Mouse (Mus musculus): Measurements from ENCODE around the gene Fbxo3. TPM values are rescaled to one million over a fixed set of nuclear protein-coding genes. Genes with fewer than 3 reads are reported as not detected.
"Not testable (repeated sequence)": the region's sequence is repeated elsewhere in the genome, so short reads cannot be mapped to it uniquely, and the experiment has no call there.

Fbxo3 gene
- total RNA-seq (2017) = 82.4 and 96.6 TPM in 2 replicates

DNA sequence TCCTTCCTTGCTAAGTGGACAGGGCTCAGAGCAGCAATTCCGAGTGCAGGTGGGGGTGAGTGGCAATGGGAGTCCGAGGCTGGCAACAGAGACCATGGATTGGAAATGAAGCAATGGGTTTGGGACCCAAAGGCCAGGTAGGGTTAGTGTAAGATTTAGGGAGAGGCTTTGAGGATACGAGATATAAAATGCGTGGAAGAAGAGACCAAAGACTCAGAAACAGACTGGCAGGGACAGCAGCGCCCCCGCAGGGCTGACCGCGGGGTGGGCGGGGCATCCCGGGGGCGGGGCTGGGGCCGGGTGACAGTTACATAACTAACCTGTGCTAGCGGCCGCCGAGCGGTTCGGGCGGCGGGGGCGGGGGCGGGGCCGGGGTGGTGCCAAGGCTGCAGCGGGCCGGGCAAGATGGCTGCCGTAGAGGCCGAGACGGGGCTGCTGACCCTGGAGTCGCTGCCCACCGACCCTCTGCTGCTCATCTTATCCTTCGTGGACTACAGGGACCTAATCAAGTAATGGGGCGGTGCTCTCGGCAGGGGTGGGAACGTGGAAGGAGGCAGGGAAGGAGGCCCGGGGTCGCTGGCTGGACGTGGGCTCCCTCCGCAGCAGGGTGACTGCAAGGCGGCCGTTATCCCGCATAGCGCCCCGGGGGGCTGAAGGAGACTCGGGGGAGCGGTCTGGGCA is at the start of gene Fbxo3:
TSS of gene Fbxo3 (plus strand) at position 264 of the 681 bp plus-strand sequence.
- peak; percentile 69 for ATAC-seq (replicated peaks; ENCODE audit: low read depth, poor library complexity, severe bottlenecking)

DNA sequence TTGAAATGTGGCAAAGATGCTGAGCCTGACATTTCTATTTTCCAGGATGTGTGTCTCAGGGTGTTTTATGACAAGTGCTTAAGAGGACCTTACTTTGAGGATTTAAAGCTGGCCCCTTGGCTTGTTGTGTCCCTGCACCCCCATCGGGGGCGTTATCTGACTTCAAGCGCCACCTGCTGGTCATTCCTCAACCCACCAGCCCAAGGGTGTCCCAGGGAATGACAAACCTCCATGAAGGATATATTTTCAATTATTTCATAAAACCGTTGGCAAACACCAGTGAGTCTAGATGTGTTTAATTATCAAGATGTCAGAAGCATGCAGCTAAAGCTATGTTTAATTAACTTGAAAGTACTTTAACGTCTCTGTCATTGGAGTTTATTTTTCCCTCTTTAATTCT is 45.3 kb upstream of the Fbxo3 start:
- ATAC-seq (replicated peaks; ENCODE audit: low read depth, poor library complexity, severe bottlenecking) = peak; percentile 66

DNA sequence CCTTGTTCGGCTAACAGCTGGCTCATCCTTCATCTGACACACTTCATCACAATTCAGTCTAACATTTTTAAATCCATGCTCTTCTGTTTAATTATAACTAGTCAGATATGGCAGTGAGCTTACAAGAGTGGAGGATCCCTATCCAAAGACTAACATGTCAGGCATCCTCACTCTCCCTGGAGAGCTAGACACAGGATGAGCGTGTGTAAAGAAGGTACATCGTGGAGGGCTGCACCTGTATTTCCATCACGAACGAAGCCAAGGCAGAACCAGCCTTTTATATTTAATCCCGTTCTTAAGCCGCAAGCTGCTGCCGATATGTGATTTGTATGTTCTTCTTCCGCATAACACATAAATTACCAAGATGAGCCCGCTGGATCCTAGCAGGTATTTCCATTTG is 44.4 kb upstream of the Fbxo3 start:
- no peak for ATAC-seq (replicated peaks; ENCODE audit: low read depth, poor library complexity, severe bottlenecking)

DNA sequence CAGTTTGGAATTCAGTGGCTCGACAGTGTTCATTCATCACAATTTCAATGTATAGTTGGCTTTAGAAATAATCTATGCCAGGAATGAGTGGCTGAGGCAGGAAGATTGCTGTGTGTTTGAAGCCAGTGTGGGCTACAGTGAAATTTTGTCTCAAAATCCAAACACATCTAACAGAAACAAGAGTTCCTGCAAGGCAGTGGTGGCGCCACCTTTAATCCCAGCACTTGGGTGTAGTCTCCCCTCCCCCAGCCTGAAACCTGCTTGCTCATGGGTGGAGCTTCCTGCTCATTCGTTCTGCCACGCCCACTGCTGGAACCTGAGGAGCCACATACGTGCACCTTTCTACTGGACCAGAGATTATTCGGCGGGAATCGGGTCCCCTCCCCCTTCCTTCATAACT is 39.9 kb upstream of the Fbxo3 start:
- ATAC-seq (replicated peaks; ENCODE audit: low read depth, poor library complexity, severe bottlenecking) = not testable (repeated sequence)

DNA sequence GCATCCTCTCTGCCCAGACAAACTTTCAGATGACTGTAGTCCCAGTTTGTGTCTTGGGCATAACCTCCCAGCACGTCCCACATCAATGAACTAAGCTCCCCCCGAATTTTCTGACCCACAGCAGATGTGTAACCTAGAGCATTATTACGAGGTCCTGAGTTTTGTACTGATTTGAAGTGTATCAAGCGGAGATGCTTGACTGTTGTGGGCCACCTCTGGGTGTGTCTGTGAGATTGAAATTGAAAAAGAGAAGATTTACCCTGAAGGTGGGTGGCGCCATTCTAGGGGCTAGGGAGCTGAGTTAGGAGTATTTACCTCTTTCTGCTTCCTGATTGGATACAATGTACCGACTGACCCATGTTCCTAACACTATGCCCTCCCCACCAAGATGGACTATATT is 37.8 kb upstream of the Fbxo3 start:
- no peak for ATAC-seq (replicated peaks; ENCODE audit: low read depth, poor library complexity, severe bottlenecking)

DNA sequence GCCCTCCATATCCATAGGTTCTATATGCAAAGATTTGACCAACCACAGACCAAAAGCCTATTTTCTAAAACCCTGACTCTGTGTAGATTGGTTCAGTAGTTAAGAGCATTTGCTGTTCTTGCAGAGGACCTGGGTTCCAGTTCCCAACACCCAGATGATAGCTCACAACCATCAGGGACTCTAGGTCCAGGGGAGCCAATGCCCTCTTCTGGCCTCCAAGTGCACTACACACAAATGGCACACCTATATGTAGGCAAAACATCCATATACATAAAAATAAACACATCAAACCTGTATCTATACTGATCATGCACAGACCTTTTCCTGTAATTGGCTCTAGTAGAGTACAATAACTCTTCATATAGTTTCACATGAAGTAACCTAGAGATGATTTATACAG is 36.2 kb upstream of the Fbxo3 start:
- ATAC-seq (replicated peaks; ENCODE audit: low read depth, poor library complexity, severe bottlenecking) = no peak

DNA sequence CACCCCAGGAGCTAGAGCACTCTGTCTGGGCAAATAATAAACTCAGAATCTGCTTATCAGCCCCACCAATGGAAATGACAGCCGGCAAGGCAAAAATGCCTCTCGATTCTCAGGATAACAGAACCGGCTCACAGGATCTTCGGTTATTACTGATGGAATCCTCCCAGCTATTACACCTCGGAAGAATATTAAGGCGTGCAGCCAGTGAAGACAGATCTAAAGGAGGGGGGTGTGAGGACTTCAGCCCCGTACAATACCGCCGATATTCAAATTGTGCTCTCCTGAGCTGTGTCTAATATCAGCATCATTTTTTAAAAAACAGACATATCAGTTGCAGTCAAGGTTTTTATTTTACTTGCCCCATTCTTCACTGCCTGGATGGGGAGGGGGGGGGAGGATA is 35.4 kb upstream of the Fbxo3 start:
- no peak for ATAC-seq (replicated peaks; ENCODE audit: low read depth, poor library complexity, severe bottlenecking)

DNA sequence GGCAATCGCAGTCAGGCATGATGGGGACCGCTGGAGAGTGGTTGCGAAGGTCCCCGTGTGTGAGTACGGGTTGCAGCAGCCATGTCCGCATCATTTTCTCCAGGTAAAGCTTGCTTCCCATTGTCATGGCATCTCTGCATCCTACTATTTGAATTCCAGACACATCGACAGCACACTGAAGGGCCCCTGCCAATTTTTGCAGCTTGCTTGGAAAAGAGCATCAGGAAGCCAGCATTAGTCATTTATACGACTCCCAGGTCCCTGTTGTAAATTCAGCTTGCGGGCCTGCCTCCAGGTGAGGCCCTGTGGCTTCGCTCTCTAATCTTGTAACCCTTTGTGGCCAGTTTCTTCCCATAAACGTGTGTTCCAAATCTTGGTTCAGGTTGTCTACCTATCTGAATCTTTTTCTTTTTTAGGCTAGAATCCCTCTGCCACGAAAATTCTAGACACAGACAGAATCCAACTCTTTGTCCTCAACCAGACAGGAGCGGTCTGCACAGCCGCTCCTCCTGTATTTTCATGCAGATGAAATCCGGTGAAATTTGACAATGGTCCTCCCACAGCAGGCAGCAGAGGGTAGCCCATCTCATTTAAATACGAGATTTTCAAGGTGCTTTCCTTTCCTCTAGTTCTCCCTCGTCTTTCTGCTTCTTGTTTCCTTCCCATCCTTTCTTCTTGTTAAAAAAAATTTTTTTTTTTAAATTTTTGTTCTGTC is 34.7 kb upstream of the Fbxo3 start:
- ATAC-seq (replicated peaks; ENCODE audit: low read depth, poor library complexity, severe bottlenecking) = no peak

DNA sequence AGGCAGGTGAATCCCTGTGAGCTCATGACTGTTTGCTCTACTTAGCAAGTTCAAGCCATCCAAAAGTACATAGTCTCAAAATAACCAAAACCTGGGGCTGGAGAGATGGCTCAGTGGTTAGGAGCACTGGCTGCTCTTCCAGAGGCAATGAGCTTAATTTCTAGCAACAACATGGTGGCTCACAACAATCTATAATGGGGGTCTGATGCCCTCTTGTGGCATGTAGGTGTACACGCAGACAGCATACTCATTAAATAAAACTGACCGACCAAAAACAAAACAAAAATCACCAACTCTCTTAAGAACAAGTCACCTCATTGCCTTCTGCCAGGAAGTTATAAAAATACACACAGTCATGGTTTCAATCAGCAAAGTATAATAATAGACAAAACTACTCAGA is 26.4 kb upstream of the Fbxo3 start:
- ATAC-seq (replicated peaks; ENCODE audit: low read depth, poor library complexity, severe bottlenecking) = peak; percentile 79

DNA sequence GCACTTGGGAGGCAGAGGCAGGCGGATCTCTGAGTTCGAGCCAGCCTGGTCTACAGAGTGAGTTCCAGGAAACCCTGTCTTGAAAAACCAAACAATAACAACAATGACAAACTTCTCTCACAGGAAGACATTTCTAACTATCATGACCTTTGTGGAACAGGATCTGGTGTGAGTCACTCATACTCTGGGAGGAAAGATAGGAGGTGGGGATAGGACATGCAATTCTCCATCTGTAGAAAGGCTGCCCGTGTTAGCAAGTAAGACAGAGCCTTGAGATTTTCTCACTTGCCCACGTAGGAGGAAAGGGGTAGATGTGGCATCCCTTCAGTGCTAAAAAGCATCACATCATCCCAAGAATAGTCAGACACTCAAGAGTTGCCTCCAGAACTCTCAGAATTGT is 25.7 kb upstream of the Fbxo3 start:
- no peak for ATAC-seq (replicated peaks; ENCODE audit: low read depth, poor library complexity, severe bottlenecking)

DNA sequence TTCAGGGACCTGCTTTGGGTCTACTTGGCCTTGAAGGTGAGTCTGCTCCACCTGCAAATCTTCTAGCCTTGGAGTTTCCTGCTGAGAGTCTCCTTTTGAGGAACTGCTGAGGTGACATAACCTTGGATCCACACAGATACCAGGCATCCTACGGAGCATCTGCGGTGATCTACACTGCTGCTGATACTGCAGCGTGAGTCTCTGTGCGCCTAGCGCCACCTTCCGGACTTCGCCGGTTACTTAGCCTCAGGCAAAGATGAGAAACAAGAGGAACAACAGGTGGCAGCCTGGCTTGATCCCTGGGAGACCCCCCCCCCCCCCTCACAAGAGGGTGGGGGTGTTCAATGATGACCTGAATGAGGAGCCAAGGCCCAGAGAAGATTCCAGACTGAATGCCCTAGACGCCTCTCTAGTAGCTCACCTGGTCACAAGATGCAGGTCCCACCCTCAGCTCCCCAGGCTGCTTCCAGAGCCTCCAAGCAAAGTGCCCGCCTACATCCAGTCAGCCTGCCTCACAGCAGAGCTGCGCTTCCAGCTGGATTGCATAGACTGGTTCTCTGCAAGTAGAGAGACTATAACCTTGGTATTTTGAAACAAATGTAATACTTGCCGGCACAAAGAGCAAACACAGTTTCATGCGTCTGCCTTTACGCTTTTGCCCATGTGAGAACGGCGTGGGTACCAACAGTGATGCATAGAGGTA is 24.7 kb upstream of the Fbxo3 start:
- ATAC-seq (replicated peaks; ENCODE audit: low read depth, poor library complexity, severe bottlenecking) = peak; percentile 83

DNA sequence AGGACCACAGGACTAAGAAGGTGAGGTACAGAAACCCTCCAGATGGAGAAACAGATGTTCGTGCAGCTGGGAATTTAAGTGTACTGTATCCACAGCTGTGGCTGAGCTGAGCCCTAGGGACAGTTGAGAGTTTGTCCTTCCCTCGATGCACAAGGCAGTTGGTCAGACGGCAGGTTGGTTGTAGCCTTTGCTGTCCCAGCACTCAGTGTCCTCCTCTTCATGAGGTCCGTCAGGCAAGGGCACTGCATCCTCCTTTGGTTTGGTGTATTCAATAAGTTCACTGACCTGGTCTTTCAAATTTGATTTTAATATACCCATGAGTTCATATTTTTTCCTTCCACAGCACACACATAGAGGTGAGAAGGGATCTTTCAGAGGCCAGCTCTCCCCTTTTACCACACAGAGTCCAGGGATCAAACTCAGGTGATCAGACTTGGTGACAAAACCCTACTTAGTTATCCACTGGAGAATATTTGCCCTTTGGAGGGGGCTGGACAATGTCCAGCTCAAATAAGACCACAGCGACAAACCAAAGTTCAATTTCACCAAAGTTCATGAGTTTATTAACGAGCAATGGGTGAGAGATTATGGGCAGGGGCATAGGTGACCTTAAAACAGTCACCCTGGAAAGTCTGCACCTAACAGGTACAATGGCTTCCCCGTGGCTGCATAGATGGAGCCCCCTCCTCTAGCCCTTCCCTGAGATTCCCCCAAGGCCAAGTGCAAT is 19.6 kb upstream of the Fbxo3 start:
- ATAC-seq (replicated peaks; ENCODE audit: low read depth, poor library complexity, severe bottlenecking) = no peak

DNA sequence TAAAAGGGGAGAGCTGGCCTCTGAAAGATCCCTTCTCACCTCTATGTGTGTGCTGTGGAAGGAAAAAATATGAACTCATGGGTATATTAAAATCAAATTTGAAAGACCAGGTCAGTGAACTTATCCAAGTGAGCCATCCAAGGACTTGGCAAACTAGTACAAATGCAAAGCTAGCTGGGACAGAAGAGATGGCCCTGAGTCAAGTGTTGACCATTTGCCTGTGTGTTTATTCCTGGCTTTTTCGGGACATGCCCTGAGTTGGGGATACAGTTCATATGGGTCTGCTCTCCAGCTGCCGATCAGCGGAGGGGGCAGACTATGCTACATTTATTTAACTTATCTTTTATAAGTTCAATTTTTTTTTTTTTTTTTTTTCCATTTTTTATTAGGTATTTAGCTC is 18.7 kb upstream of the Fbxo3 start:
- ATAC-seq (replicated peaks; ENCODE audit: low read depth, poor library complexity, severe bottlenecking) = not testable (repeated sequence)

DNA sequence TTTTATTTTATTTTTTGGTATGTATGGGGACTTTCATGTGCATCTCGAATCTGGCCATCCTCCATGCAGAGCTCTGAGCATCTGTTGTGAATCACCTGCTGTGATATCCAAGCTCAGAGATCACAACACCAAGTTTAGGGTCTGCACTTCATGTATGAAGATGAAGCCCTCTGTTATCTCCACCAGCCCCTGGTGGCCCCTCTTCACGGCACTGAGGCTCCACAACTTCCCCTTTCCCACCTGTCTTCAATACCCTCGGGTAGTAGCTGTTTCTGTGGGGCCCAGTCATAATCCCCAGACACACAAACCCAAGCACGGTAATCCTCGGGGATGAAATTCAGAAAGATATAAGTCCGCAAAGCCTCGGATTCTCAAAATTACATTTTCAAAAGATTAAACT is 4.4 kb upstream of the Fbxo3 start:
- no peak for ATAC-seq (replicated peaks; ENCODE audit: low read depth, poor library complexity, severe bottlenecking)

DNA sequence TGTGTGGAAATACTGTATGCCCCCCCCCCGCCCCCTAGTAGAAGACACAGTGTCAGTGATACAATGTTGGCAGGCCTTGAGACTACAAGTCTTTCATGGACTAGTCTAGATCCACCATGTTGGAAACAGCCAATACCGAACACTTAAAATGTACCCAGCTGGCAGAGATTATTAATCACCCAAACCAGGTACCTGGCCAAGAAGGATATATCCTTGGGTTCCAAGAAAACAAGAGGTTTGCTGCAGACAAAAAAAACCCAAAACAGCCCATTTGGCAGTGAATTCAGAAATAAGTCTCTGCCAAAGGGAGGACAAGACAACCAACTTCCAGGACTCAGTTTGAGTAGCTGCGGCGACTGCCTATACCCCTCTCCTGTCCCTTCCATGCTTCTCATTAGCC is 2.9 kb upstream of the Fbxo3 start:
- ATAC-seq (replicated peaks; ENCODE audit: low read depth, poor library complexity, severe bottlenecking) = no peak

DNA sequence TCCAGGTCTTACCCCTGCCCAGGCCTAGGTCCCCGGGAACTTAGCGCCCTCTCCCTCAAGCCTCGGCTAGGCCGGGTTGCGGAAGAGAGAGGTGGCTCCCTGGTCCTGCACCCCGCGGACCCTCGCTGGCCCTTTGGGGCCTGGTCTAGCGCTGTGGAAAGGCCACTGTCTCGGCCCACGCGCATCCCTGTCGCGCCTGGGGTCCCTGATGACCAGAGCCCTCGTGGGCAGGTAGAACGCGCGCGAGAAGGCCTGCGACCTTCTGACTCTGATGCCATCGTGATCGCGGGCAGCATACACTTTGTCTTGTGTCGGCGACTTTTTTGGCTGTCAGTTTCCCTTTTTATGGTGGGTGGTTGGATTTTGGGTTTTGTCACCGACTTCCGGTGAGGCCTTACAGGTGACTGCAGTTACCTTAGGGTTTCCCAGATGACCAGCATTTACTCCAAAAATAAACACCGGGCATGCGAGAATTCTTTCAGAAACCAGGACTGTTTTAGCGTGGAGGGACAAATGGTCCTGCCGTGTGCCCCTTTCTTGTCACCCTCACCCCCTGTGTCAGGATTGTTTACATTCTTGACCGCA is 710 bp downstream of the Fbxo3 start, which contains the start of gene 4931422A03Rik:
TSS of gene 4931422A03Rik (minus strand) at position 223 of the 585 bp plus-strand sequence.
- ATAC-seq (replicated peaks; ENCODE audit: low read depth, poor library complexity, severe bottlenecking) = peak; percentile 31

DNA sequence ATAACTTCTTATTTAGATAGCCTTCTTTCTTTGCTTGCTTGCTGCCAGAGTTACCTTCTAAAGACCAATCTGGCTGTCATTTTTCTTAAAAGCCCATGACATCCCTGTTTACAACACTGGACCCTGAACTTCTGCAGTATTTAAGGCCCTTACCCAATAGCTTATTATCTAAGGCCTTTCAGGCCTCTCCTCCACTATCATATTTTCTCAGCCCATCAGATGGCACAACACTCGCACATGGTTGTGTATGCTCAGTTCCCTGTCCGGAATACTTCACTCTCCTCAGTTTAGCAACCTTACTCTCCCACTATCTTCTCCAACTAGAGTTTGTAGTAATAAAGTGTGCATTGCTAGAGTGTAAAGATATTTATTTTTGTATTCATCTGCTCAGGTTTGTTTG is 1.6 kb downstream of the Fbxo3 start:
- ATAC-seq (replicated peaks; ENCODE audit: low read depth, poor library complexity, severe bottlenecking) = 0 out of 2 replicates have a peak, but pooled peaks have one; percentile 16

DNA sequence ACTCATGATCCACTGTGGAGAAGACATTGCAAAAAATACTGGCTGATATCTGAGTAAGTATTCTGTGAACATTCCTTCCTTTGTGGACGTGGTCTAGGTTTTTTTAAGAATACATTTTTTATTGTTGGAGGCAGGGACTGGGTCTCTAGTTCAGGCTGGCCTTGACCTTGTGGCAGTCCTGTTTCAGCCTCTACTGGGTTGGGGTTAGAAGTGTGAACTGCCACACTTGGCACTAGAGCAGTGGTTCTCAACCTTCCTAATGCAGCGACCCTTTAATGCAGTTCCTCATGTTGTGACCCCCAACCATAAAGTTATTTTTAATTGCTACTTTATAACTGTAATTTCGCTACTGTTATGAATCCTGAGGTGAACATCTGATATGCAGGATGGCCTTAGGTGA is 2.9 kb downstream of the Fbxo3 start:
- ATAC-seq (replicated peaks; ENCODE audit: low read depth, poor library complexity, severe bottlenecking) = no peak

DNA sequence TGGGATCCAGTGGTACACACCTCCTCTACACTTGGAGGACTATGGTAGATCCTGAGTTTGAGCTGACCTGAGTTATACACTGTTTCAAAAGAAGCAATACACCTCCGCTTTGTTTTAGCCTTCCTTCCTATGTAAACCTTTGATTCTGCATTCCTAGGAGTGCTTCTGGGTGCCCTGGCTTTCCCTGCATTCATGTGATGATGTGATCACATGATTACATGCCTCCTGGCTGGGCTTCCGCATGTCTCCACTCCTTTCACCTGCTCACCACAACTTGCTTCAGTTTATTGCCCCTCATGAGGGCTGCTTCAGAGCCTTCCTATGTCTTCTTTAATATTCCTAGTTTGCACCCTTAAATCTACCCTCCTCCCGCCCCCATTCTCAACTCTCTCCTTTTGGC is 4.5 kb downstream of the Fbxo3 start:
- ATAC-seq (replicated peaks; ENCODE audit: low read depth, poor library complexity, severe bottlenecking) = no peak

DNA sequence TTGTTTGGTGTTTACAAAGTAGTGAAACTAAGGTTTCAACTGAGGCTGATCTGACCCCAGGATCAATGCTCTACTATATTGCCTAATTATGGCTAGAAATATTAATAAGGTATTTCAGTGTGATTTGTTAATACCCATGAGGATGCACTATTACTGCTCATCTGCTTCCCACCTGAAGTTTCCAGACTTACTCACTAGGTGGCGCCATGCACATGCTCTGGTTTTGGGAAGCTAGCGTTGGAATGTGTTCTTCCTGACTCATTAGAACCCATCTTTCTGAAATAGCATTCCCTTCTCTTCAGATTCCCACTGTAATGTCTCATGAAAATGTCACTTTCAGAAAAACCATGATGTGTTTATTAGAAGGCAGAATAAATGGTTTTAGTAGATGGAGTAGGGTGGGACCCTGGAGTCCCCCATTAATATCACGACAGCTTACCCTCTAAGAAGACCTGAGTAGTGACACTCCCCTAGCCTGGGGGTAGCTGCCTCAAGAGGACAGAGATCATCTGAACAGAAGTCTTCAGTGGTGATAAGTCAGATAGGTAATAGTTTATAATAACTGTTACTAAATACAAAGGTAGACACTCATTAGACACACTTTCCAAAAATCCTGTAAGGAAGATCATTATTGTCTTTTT is 7.4 kb downstream of the Fbxo3 start:
- ATAC-seq (replicated peaks; ENCODE audit: low read depth, poor library complexity, severe bottlenecking) = 0 out of 2 replicates have a peak, but pooled peaks have one; percentile 80
